Mouse (Mus musculus): Measurements from ENCODE around the gene Pigq.

Gene Pigq

DNA sequence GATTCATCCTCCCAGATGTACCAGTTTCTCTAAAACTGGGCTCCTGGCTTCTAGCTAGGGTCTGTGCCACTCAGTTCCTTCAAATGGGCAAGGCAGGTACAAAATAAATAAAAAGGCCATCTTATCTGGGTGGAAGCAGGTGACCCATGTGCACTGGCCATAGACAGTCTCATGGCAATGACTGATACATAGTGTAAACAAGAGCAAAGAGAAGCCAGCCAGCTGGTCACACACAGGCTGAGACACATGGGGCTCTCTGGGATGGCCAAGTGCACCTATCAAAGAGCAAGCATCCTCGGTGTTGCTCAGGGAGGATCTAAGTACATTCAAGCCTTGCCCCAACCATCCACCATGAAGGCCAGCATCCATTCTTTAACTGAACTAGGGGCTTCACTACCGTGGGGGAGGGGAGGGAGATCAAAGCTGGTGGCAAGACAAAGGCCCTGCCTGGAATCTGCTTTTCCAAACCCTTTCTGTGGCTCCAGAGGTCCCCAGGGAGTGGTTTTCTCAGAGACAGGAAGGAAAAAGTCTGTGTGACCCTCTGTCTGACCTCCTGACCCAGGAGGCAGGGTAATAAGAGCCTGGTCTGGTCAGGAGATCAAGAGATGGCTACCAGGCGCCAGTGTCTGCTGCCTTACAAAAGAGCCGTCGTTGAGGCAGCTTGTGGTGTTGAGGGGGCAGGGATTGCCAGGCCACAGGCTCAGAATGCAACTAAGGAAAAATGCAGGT, 63.7 kb downstream of the Pigq start:
- DNase-seq, result no peak

- DNase-seq, result no peak
These were observed 64.4 kb downstream of the Pigq start, which contains the start of gene Wfikkn1 for GRCm38 (mm10) chr17:25880196-25880910. Gene Wfikkn1, minus strand, starts transcription at chr17:25880858.

- DNase-seq, result no peak
These were observed 65.0 kb downstream of the Pigq start for GRCm38 (mm10) chr17:25879750-25880149.

- DNase-seq, result no peak
These were observed 65.5 kb downstream of the Pigq start for GRCm38 (mm10) chr17:25879261-25879660.

DNA sequence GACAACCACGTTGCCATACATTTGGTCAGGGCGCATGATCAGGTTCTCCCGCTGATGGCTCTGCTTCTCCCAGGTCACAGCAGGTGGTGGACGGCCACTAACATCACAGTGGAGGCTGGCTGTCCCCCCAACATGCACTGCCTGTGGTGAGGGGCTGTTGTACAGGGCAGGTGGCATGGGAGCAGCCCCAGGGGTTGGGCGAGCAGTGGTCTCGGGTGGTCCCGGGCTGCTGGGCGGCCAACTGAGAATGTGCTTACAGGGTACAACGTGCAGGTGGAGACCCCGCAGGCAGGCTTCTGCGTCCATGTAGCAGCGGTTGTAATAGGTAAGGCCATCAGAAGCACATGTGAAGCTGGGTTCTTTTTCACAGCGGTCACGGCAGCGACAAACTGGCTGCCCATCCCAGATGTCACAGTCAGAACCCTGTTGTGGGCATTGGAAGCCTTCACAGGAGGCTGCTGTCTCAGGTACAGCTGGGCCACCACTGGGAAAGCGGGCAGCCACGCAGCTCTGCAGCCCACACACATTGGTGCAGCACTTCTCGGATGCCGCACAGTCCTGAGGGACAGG, 66.0 kb downstream of the Pigq start:
- no peak for DNase-seq

DNA sequence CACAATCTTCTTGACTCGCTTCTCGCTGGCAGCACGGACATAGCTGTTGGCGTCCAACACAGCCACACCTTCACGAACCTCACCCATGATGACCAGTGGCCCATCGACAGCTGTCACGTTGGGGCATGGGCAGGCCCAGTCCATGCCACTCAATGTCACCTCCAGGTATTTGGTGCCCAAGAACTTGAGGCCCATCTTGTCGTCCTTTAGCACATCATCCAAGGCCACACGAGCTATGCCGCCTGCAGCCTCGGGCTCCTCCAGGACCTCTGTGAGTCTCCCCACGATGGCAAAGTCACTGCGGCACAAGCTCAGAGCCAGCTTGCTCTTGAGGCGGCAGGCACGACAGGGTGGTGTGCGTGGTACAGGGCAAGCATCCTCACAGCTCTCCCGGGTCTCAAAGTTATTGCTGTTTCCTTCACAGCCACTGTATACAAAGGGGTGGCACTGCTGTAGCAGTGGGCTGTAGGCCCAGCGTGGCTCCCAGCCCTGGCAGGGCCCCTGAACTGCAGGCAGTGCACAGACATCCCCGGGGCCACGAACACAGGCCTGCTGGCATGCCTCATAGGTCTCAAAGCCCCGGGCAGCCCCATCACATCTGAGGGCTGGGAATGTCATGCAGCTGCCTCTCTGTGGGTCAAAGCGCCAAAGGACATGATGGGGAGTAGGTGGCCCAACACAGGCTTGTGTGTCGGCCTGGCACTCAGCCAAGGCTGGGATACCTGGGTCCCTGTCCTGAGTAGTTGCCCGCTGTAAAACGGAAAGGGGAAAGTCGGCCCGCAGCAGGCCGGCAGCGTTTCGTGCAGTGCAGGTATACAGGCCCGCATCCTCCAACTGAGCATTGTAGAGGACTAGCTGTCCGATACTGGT, 66.8 kb downstream of the Pigq start:
- DNase-seq, result no peak

- no peak for DNase-seq
These were observed 67.7 kb downstream of the Pigq start for GRCm38 (mm10) chr17:25877025-25877424.
